Mouse (Mus musculus) neural tube, embryonic 11.5 days (tissue): ENCODE measurements around the gene Shld2. TPM values are rescaled to one million over a fixed set of nuclear protein-coding genes. Genes with fewer than 3 reads are reported as not detected.

Experiments
- ATAC-seq: fragments of 200-750 bp; cut with Nextera tagmentation; 2 replicates; pipeline ENCODE4 v1.8.0; 2017; ENCODE audit warnings: moderate number of reproducible peaks, mild to moderate bottlenecking, moderate TSS enrichment, moderate library complexity; ENCODE audit not compliant: insufficient read depth, low FRiP score, low TSS enrichment
- DNase-seq: peaks from one replicate; pipeline ENCODE4 v3.0.0-alpha.2; 2015; ENCODE audit warnings: low spot score
- H3K27ac ChIP-seq: fragments of 300-500 bp; sonication (generic); 2 replicates; pipeline ENCODE4 v1.5.1; 2014; ENCODE audit warnings: low read depth, mild to moderate bottlenecking, low read length
- H3K27me3 ChIP-seq: fragments of 300-500 bp; sonication (generic); 2 replicates; pipeline ENCODE4 v1.6.1; 2014; ENCODE audit warnings: mild to moderate bottlenecking, low read length, mixed read lengths; ENCODE audit not compliant: control insufficient read depth, insufficient read depth
- H3K36me3 ChIP-seq: fragments of 300-500 bp; sonication (generic); 2 replicates; pipeline ENCODE4 v1.6.1; 2014; ENCODE audit warnings: mild to moderate bottlenecking, low read length, moderate library complexity, mixed read lengths; ENCODE audit not compliant: control insufficient read depth, insufficient read depth
- H3K4me1 ChIP-seq: fragments of 300-500 bp; sonication (generic); 2 replicates; pipeline ENCODE4 v1.6.1; 2014; ENCODE audit warnings: low read length, mixed read lengths; ENCODE audit not compliant: control insufficient read depth, insufficient read depth
- H3K4me2 ChIP-seq: fragments of 300-500 bp; sonication (generic); 2 replicates; pipeline ENCODE4 v1.6.1; 2014; ENCODE audit warnings: low read depth, mild to moderate bottlenecking, moderate library complexity
- H3K4me3 ChIP-seq: fragments of 300-500 bp; sonication (generic); 2 replicates; pipeline ENCODE4 v1.5.1; 2014; ENCODE audit warnings: low read depth, low read length
- H3K9ac ChIP-seq: fragments of 300-500 bp; sonication (generic); 2 replicates; pipeline ENCODE4 v1.6.1; 2014; ENCODE audit warnings: mild to moderate bottlenecking, low read length
- H3K9me3 ChIP-seq: fragments of 300-500 bp; sonication (generic); 2 replicates; pipeline ENCODE4 v1.6.1; 2016; ENCODE audit warnings: low read length; ENCODE audit not compliant: control insufficient read depth
- WGBS: fragments of 180-500 bp; shearing (Covaris S2); extraction: QIAGEN DNeasy Blood & Tissue Kit; methylation state at CpG from one replicate; pipeline ENCODE4 v1.1.7; 2014; 5-methylcytosine and 5-hydroxymethylcytosine counted together
- polyA plus RNA-seq: library from polyadenylated mRNA; unstranded; fragments of >200 nt; fragmentation: Nextera tagmentation; extraction: Ambion mirVana; gene quantifications from 2 replicates; pipeline ENCODE4 v1.2.1, GENCODE M21; 2014

The Shld2 gene
- polyA plus RNA-seq, 1 experiment from 2014 or later = 7.7 TPM

DNA sequence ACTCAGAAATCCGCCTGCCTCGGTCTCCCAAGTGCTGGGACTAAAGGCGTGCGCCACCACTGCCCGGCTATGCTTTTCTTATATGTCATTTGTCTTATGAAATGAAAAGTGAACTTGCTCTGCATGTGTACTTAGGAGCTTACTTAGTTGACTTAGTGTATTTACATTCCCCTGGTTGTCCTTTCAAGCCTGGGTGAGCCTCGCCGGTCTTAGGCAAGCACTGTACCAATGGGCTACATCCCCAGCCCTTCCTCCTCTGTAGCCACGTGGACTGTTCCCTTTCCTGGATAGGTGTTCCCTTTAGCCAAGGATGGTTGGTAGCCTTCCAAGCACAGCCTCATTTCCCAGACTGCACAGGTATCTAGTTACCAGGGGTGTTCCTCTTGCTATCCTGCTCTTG lies 38.7 kb upstream of the Shld2 start:
- Histone ChIP-seq H3K27me3 (no peaks in the 10 kb centered on the region), H3K9me3 (no peaks in the 10 kb centered on the region), H3K4me1 (no peaks in the 10 kb centered on the region), H3K4me2 (no peak overlapping the region), H3K9ac (no peak overlapping the region), H3K36me3 (no peaks in the 10 kb centered on the region), H3K4me3 (no peak overlapping the region), H3K27ac (no peak overlapping the region)
- 82% methylated on average over 8 of the region's 8 CpGs for WGBS
- DNase-seq (no peak), ATAC-seq (no peak)

DNA sequence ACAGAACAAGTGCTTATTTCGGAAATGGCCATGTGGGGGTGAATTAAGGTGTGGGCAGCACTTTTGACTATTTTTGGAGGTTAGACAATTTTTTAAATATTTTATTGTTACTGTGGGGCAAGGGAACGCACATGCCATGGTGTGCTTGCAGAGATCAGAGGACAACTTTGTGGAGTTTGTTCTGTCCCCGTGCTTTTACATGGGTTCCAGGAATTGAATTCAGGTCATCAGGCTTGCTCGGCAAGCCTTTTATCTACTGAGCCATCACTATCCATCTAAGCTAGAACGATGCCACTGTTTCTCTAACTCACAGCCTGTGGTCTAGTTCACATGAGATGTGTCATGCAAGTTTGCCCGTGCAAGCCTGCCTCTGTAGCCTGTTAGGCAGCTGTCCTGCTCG lies 38.0 kb upstream of the Shld2 start:
- H3K36me3 ChIP-seq = no peaks in the 10 kb centered on the region; the same call in 1 of the 2 replicates
- H3K9me3 ChIP-seq = no peaks in the 10 kb centered on the region
- no peak overlapping the region for H3K4me3 ChIP-seq
- no peak overlapping the region for H3K9ac ChIP-seq
- WGBS = 89% methylated on average over 7 of the region's 7 CpGs
- H3K4me2 ChIP-seq = no peak overlapping the region
- DNase-seq (no peak), ATAC-seq (no peak)
- H3K27me3 ChIP-seq = no peaks in the 10 kb centered on the region
- H3K4me1 ChIP-seq = no peaks in the 10 kb centered on the region
- H3K27ac ChIP-seq = no peak overlapping the region

DNA sequence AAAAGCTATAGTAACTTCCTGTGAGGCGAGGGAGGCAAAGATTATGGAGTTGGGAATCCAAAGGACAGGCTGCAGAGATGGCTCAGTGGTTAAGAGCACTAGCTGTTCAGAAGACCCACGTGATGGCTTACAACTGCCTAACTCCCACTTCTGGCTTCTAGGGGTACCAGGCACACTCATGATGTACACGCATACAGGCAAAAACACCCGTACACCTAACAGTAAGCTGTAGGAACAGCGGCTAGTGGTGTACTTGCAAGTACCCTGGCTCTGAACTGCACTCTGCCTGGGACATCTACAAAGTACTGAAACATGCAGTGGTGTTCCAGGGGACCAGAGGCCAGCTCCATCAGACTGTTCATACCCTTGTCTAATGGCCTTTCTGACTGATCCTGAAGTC lies 36.8 kb upstream of the Shld2 start:
- Histone ChIP-seq H3K9ac (no peak overlapping the region), H3K4me3 (no peak overlapping the region), H3K27ac (no peak overlapping the region), H3K4me2 (no peak overlapping the region), H3K9me3 (no peaks in the 10 kb centered on the region), H3K4me1 (no peaks in the 10 kb centered on the region), H3K36me3 (no peaks in the 10 kb centered on the region; the same call in 1 of the 2 replicates), H3K27me3 (no peaks in the 10 kb centered on the region)
- DNase-seq (no peak), ATAC-seq (no peak)
- WGBS = 92% methylated on average over 5 of the region's 5 CpGs

DNA sequence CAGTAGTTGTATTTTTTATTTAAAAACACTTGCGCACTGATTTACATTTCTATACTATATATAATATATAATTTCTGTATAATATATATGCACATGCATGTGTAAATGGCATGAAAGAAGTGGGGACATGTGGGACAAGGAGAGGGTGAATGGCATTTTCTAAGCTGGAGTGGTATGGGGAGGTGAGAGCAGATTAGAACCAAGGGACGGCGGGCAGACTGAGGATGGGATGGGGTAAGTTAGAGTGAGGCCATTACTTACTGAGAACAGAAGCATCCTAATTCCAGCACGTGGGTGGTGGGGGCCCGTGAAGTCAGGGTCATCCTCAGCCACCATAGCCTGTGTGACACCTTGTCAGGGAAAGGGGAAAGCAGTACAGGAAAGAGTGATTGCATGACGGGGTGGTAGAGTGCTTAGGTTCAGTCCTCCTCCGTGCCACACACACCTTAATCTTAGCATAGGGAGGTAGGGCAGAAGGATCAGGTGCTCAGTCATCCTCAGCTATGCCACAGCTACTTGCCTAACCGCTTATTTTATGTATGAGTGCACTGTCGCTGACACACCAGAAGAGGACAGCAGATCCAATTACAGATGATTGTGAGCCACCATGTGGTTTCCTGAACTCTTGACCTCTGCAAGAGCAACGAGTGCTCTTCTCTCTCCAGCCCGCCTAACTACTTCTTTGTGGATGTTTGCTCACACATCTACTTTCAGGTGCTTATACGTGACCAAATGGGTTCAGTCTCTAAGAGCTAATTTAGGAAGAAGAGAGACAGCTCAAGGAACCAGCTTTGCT lies 35.7 kb upstream of the Shld2 start:
- WGBS = 54% methylated on average over 12 of the region's 12 CpGs
- DNase-seq (no peak), ATAC-seq (peak; percentile 35; the same call in 1 of the 2 replicates)
- Histone ChIP-seq H3K4me2 (no peak overlapping the region), H3K4me1 (no peaks in the 10 kb centered on the region), H3K9me3 (no peaks in the 10 kb centered on the region), H3K27me3 (no peaks in the 10 kb centered on the region), H3K27ac (no peak overlapping the region), H3K4me3 (no peak overlapping the region), H3K36me3 (peaks cover 3% of the 10 kb centered on the region; the same call in 1 of the 2 replicates), H3K9ac (no peak overlapping the region)

DNA sequence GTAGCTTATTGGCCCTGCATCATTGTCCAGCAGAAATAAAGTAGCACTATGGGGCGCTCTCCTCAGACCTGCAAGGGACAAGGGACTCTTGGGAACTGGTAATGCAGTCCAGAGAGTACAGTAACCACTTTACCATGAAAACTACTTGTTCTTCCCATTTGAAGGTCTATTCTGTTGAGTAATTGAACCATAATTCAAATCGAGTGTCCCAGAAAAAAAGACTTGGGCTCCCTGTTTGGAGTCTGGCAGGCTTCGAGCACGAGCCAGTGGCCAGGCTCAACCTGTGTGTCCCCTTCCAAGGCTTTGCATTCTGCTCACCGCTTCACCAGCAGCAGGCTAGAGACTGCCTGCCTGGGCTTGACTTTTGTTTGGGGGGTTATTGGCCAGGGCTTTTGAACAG lies 34.1 kb upstream of the Shld2 start:
- no peaks in the 10 kb centered on the region for H3K4me1 ChIP-seq
- DNase-seq (no peak), ATAC-seq (no peak)
- H3K27me3 ChIP-seq = no peaks in the 10 kb centered on the region
- H3K36me3 ChIP-seq = peaks cover 3% of the 10 kb centered on the region; the same call in 1 of the 2 replicates
- 87% methylated on average over 5 of the region's 5 CpGs for WGBS
- H3K4me3 ChIP-seq = no peak overlapping the region
- H3K4me2 ChIP-seq = no peak overlapping the region
- no peaks in the 10 kb centered on the region for H3K9me3 ChIP-seq
- H3K27ac ChIP-seq = no peak overlapping the region
- no peak overlapping the region for H3K9ac ChIP-seq

DNA sequence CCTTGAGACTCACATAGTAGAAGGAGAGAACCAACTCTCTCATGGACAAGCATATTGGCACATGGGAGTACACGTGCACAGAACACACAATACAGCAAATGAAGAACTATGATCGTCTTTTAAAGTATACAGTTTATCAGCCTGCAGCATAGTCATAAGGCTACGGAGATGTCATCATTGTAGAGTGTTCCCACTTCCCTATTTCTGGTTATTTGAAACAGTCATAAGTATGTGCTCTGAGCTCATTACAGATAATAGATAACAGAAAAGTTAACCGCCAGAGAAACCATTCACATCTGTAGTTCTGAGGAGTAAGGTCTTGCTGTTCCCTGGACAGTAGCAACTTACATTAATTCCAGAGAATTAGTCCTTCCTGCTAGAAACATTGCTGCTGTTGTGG lies 32.8 kb upstream of the Shld2 start:
- 93% methylated on average over 4 of the region's 4 CpGs for WGBS
- H3K4me2 ChIP-seq = no peak overlapping the region
- no peak overlapping the region for H3K27ac ChIP-seq
- no peaks in the 10 kb centered on the region for H3K4me1 ChIP-seq
- H3K9me3 ChIP-seq = no peaks in the 10 kb centered on the region
- DNase-seq = no peak
- no peak overlapping the region for H3K9ac ChIP-seq
- no peak overlapping the region for H3K4me3 ChIP-seq
- no peaks in the 10 kb centered on the region for H3K27me3 ChIP-seq
- peaks cover 3% of the 10 kb centered on the region; the same call in 1 of the 2 replicates for H3K36me3 ChIP-seq
- no peak for ATAC-seq

DNA sequence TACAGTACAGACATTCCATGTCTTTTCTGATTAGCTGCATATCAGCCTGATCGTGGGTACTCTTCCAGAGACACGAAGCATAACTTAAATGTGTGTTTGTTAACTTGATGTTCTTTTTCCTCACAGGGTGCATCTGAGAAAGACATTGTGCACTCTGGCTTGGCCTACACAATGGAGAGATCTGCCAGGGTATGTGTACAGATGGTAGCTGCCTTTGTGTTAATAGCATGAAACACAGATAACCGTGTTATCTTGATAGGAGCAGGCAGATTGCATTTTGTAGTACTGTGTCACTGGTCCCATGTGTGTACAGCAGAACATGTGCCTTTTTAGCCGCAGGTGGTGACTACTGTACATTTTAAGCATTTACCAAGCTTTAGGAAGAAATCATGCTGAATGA lies 31.7 kb upstream of the Shld2 start:
- no peaks in the 10 kb centered on the region for H3K4me1 ChIP-seq
- peaks cover 3% of the 10 kb centered on the region; the same call in 1 of the 2 replicates for H3K36me3 ChIP-seq
- H3K4me2 ChIP-seq = no peak overlapping the region
- no peak for ATAC-seq
- H3K4me3 ChIP-seq = no peak overlapping the region
- WGBS = 94% methylated on average over 4 of the region's 4 CpGs
- H3K9ac ChIP-seq = no peak overlapping the region
- no peak for DNase-seq
- H3K9me3 ChIP-seq = no peaks in the 10 kb centered on the region
- no peak overlapping the region for H3K27ac ChIP-seq
- no peaks in the 10 kb centered on the region for H3K27me3 ChIP-seq

DNA sequence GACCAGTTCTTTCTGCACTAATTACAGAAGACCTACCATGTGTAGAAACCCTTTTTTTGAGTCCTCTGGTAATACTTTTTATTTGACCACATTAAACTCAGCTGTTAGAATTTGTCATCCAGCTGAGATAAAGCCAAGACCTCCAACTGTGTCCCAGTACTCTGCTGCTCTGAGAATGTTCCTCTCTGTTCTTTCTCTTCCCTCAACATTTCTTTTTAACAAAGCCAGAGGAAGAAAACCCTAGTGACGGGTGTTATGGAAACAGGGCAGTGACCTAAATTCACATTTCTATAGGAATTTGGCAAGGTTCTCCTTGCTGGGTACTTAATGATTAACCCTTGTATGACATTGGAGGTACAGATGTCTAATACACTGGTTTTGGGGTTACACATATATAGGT lies 29.2 kb upstream of the Shld2 start:
- no peak for ATAC-seq

DNA sequence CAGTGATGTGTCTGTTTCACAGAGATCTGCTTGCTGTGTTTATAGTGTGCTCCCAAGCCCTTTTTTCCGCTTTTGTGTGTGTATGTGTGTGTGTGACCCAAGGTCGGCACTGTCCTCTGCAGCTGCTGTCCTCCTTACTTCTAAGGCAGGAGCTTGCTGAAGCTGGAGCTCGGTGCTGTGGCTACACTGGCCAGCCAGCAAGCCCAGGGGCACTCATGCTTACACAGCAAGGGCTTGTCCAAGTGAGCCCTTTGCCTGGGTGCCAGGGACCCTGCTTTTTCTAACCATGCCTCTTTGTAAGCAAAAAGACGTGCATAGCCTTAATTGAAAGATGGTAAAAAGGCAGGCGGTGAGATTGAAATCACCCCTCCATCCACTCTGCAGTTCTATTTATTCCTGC lies 22.2 kb upstream of the Shld2 start:
- Histone ChIP-seq H3K27ac (no peak overlapping the region), H3K36me3 (peaks cover 12% of the 10 kb centered on the region), H3K4me2 (no peak overlapping the region), H3K27me3 (no peaks in the 10 kb centered on the region), H3K4me3 (no peak overlapping the region), H3K9me3 (no peaks in the 10 kb centered on the region), H3K4me1 (no peaks in the 10 kb centered on the region), H3K9ac (no peak overlapping the region)
- ATAC-seq (no peak), DNase-seq (no peak)
- WGBS = 92% methylated on average over 5 of the region's 5 CpGs

More for the DNA sequence above, 29.2 kb upstream of the Shld2 start:
- Histone ChIP-seq H3K4me1 (no peaks in the 10 kb centered on the region), H3K4me3 (no peak overlapping the region), H3K27me3 (no peaks in the 10 kb centered on the region), H3K9ac (no peak overlapping the region), H3K27ac (no peak overlapping the region), H3K36me3 (peaks cover 12% of the 10 kb centered on the region; the same call in 1 of the 2 replicates), H3K9me3 (no peaks in the 10 kb centered on the region), H3K4me2 (no peak overlapping the region)
- DNase-seq = no peak
- 76% methylated on average over 1 of the region's 1 CpGs for WGBS
